Mouse (Mus musculus) neural tube, embryonic 10.5 days (tissue): ENCODE results near the gene Ghrl.

Source experiments
- DNase-seq: peaks from one replicate; pipeline ENCODE4 v3.0.0-alpha.2; 2017; ENCODE audit warnings: low spot score; ENCODE audit errors: extremely low spot score

The Ghrl gene

DNA sequence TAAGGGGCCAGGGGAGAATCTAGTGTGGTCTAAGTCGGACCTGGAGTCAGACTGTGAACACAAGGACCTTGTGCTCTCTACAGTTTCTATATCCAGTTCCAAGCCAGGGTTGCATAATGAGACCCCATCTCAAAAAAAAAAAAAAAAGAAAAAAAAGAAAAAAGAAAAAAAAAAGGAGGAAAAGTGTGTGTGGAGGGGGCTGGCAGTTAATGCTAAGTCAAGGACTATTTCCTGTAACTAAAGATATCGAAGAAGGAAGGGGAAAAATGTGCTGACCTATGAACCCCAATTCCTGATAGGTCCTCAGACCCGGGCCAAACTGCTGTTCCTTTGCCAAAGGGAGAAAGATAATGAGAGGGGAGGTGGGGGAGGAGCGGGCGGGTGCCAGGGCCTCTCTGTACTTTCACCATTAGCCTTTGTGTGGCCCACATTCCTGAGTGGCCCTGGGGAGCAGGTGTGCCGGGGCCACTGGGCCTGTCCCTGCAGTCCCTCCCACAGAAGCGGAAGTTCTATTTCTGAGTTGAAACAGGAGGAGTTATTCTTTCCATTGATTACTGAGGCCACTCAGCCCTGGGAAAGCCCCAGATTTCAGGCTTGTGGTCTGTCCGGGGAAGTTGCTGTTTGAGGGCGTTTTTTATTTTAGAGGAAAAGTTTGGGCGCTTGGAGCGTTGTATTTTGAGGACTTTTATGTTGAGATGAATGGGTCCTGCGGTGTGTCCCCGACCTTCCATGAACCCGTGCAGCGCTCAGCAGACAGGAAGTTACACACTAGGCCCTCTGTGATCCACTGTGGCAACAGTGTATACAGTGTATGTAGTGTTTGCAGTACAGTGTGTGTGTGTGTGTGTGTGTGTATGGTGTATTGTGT, 51.2 kb downstream of the Ghrl start:
- peak; percentile 29 for DNase-seq

GRCm38 (mm10) chr6:113667611-113668122, 52.0 kb downstream of the Ghrl start:
- no peak for DNase-seq
